Mouse (Mus musculus): ENCODE results near the gene Pik3ap1. TPM values are rescaled to one million over a fixed set of nuclear protein-coding genes. Genes with fewer than 3 reads are reported as not detected.

Pik3ap1 gene
- polyA plus RNA-seq, 1 experiment from 2014 or later = 1.6 TPM

DNA sequence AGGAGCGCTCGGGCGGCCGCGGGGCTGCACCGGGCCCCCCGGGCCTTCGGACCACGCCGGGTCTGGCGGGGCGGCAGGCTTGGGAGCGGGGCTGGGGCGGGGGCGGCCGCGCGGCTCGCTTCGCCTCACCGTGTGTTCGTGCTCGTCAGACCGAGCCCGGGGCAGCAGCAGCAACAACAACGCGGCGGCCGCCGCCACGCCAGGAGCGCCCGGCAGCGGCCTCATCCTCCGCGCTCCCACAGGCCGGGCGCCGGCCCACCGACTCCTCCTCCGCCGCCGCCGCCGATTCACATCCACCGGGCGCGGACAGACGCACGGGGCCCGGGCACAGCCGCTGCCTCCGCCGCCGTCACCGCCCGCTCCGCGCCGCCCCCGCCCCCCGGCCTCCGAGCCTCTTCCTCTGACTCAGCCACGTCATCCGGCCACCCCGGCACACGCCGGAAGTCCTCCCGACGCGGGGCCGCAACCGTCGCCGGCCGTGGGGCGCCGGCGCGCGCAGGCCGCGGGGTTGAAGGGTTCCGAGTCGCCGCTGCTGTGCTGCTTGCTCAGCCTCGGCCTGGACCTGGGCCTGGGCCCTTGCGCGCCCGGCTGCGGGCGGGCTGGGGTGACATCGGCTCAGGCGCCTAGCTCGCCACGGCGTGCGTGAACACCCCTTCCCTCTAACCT, 121.1 kb downstream of the Pik3ap1 start, which contains the start of gene Tm9sf3:
Gene Tm9sf3 (minus strand): TSS at position 368 of the 666 bp plus-strand sequence.
- peak within 1 kb of the TSS; percentile 98 for H3K9ac ChIP-seq (ENCODE audit: low read depth, low read length)
- no peaks in the 10 kb centered on the region for H3K9me3 ChIP-seq (ENCODE audit: control insufficient read depth, low read length)
- H3K27me3 ChIP-seq (ENCODE audit: control insufficient read depth, insufficient read depth, low read length) = no peaks in the 10 kb centered on the region
- peak within 1 kb of the TSS; percentile 98 for H3K27ac ChIP-seq (ENCODE audit: low read depth, low read length)
- peak within 1 kb of the TSS; percentile 95 for H3K4me3 ChIP-seq (ENCODE audit: low read length)
- no peaks in the 10 kb centered on the region for H3K36me3 ChIP-seq (ENCODE audit: control insufficient read depth, insufficient read depth, low read length)
- peaks cover 10% of the 10 kb centered on the region; the same call in 1 of the 2 replicates for H3K4me1 ChIP-seq (ENCODE audit: control insufficient read depth, insufficient read depth, low read length)
- WGBS = under 1% methylated on average over 66 of the region's 98 CpGs
- ATAC-seq (ENCODE audit: low FRiP score, low TSS enrichment) = peak; percentile 91
- peak within 1 kb of the TSS; percentile 45 for H3K4me2 ChIP-seq (replicated peaks; ENCODE audit: low read depth, low read length)

DNA sequence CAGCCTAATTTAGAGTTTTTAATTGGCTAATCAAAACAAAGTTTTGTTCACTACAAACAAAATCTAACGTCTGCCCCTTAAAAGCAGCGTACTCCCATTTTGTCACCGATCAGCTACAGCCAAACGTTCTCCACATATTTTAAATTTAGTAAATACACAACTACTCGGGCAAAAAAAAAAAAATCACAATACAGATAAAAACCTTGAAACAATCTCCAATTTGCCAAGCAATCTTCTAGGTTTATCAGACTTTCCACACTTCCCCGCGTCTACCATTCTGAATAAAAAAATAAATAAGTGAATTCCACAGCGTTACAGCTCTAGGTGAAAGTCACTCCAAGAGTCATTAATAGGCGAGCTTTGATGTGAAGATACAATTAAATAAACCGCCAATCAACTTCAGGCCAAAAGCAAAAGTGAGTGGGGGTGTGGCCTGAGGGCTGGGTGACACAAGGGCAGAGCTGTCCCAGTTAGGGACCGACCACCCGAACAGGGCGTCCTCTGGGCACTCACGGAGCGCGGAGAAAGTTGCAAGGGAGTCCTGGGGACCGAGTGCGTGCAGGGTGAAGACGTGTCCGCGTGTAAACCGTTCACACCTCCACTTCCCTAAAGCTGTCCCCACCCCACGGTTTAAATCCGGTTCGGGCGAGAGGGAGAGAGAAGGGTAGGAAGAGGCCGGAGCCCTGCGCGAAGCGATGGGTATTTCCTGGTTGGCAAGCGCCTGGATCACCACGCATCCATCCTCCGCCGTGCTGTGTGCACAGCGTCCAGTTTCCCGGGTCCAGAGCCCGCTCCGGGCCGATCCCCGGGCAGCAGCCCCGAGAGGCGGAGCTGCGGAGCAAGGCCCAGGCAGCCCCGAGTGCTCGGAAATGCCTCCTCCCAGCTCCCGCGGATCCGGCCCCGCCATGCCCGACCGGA, 121.9 kb downstream of the Pik3ap1 start:
- peak; percentile 89 for ATAC-seq (ENCODE audit: low FRiP score, low TSS enrichment)

GRCm38 (mm10) chr19:41260736-41261135, 124.2 kb downstream of the Pik3ap1 start:
- Histone ChIP-seq H3K27ac (ENCODE audit: low read depth, low read length) (no peak overlapping the region), H3K4me3 (ENCODE audit: low read length) (no peak overlapping the region), H3K36me3 (ENCODE audit: control insufficient read depth, insufficient read depth, low read length) (0 out of 2 replicates have a peak, but pooled peaks cover 2% of the 10 kb centered on the region), H3K4me2 (replicated peaks; ENCODE audit: low read depth, low read length) (no peak overlapping the region), H3K9me3 (ENCODE audit: control insufficient read depth, low read length) (no peaks in the 10 kb centered on the region), H3K27me3 (ENCODE audit: control insufficient read depth, insufficient read depth, low read length) (no peaks in the 10 kb centered on the region), H3K4me1 (ENCODE audit: control insufficient read depth, insufficient read depth, low read length) (peaks cover 10% of the 10 kb centered on the region; the same call in 1 of the 2 replicates), H3K9ac (ENCODE audit: low read depth, low read length) (no peak overlapping the region)
- WGBS = 84% methylated on average over 3 of the region's 3 CpGs
- ATAC-seq (ENCODE audit: low FRiP score, low TSS enrichment) = no peak

More for the DNA sequence above, 121.9 kb downstream of the Pik3ap1 start:
- Histone ChIP-seq H3K9ac (ENCODE audit: low read depth, low read length) (peak overlapping the region; percentile 98), H3K36me3 (ENCODE audit: control insufficient read depth, insufficient read depth, low read length) (no peaks in the 10 kb centered on the region), H3K27ac (ENCODE audit: low read depth, low read length) (peak overlapping the region; percentile 98), H3K9me3 (ENCODE audit: control insufficient read depth, low read length) (no peaks in the 10 kb centered on the region), H3K27me3 (ENCODE audit: control insufficient read depth, insufficient read depth, low read length) (no peaks in the 10 kb centered on the region), H3K4me1 (ENCODE audit: control insufficient read depth, insufficient read depth, low read length) (peaks cover 10% of the 10 kb centered on the region; the same call in 1 of the 2 replicates), H3K4me2 (replicated peaks; ENCODE audit: low read depth, low read length) (peak overlapping the region; percentile 45), H3K4me3 (ENCODE audit: low read length) (peak overlapping the region; percentile 95)
- WGBS = 5% methylated on average over 47 of the region's 51 CpGs

GRCm38 (mm10) chr19:41259256-41259655, 125.6 kb downstream of the Pik3ap1 start:
- no peak for ATAC-seq (ENCODE audit: low FRiP score, low TSS enrichment)
- H3K9ac ChIP-seq (ENCODE audit: low read depth, low read length) = no peak overlapping the region
- peaks cover 8% of the 10 kb centered on the region; the same call in 1 of the 2 replicates for H3K36me3 ChIP-seq (ENCODE audit: control insufficient read depth, insufficient read depth, low read length)
- no peaks in the 10 kb centered on the region for H3K9me3 ChIP-seq (ENCODE audit: control insufficient read depth, low read length)
- H3K27me3 ChIP-seq (ENCODE audit: control insufficient read depth, insufficient read depth, low read length) = no peaks in the 10 kb centered on the region
- H3K4me1 ChIP-seq (ENCODE audit: control insufficient read depth, insufficient read depth, low read length) = peaks cover 10% of the 10 kb centered on the region; the same call in 1 of the 2 replicates
- H3K4me2 ChIP-seq (replicated peaks; ENCODE audit: low read depth, low read length) = no peak overlapping the region
- 68% methylated on average over 6 of the region's 6 CpGs for WGBS
- H3K4me3 ChIP-seq (ENCODE audit: low read length) = no peak overlapping the region
- H3K27ac ChIP-seq (ENCODE audit: low read depth, low read length) = no peak overlapping the region

DNA sequence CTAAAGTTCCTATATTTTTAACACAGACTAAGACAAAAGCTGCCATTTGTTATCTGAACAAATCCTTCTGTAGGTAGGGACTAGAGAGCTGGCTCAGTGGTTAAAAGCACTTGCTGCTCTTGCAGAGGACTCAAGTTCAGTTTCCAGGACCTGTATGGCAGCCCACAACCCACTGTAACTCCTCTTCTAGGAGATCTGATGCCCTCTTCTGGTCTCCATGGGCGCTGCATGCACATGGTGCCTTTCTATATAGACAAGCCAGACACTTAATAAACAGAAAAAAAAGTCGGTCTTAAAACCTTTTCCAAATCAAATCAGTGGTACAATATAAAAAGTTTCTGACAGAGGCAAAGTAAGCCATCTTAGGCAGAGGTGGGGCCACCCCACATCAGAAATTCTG, 126.2 kb downstream of the Pik3ap1 start:
- H3K27ac ChIP-seq (ENCODE audit: low read depth, low read length) = no peak overlapping the region
- ATAC-seq (ENCODE audit: low FRiP score, low TSS enrichment) = no peak

GRCm38 (mm10) chr19:41254584-41254983, 130.3 kb downstream of the Pik3ap1 start:
- H3K4me3 ChIP-seq (ENCODE audit: low read length) = no peak overlapping the region
- H3K9me3 ChIP-seq (ENCODE audit: control insufficient read depth, low read length) = no peaks in the 10 kb centered on the region
- no peak overlapping the region for H3K9ac ChIP-seq (ENCODE audit: low read depth, low read length)
- WGBS = 83% methylated on average over 5 of the region's 5 CpGs
- H3K27ac ChIP-seq (ENCODE audit: low read depth, low read length) = no peak overlapping the region
- no peak overlapping the region for H3K4me2 ChIP-seq (replicated peaks; ENCODE audit: low read depth, low read length)
- no peaks in the 10 kb centered on the region for H3K27me3 ChIP-seq (ENCODE audit: control insufficient read depth, insufficient read depth, low read length)
- no peak for ATAC-seq (ENCODE audit: low FRiP score, low TSS enrichment)
- H3K36me3 ChIP-seq (ENCODE audit: control insufficient read depth, insufficient read depth, low read length) = peaks cover 10% of the 10 kb centered on the region; the same call in 1 of the 2 replicates
- no peaks in the 10 kb centered on the region for H3K4me1 ChIP-seq (ENCODE audit: control insufficient read depth, insufficient read depth, low read length)

More for the DNA sequence above, 126.2 kb downstream of the Pik3ap1 start:
- Histone ChIP-seq H3K4me3 (ENCODE audit: low read length) (no peak overlapping the region), H3K4me2 (replicated peaks; ENCODE audit: low read depth, low read length) (no peak overlapping the region), H3K9ac (ENCODE audit: low read depth, low read length) (no peak overlapping the region), H3K9me3 (ENCODE audit: control insufficient read depth, low read length) (no peaks in the 10 kb centered on the region), H3K36me3 (ENCODE audit: control insufficient read depth, insufficient read depth, low read length) (peaks cover 10% of the 10 kb centered on the region; the same call in 1 of the 2 replicates), H3K27me3 (ENCODE audit: control insufficient read depth, insufficient read depth, low read length) (no peaks in the 10 kb centered on the region), H3K4me1 (ENCODE audit: control insufficient read depth, insufficient read depth, low read length) (peaks cover 10% of the 10 kb centered on the region; the same call in 1 of the 2 replicates)
- 52% methylated on average over 2 of the region's 2 CpGs for WGBS

DNA sequence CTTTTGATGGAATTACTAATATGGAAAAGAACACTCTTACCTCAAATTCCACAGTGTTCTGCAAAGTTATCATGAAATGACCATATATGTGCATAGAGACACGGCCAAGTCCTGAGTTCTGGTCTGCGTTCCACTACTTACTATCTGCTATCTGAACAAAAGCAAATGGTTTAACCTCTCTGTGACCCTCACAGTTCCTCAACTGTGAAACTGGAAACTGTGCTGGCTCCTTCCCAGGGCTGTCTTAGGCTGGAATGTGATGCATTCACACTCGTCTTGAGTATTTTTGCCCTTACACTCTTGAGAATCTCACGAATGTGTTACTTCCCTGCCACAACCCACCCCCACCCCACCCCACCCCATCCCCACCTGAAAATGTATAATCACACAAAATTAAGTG, 135.9 kb downstream of the Pik3ap1 start:
- ATAC-seq (ENCODE audit: low FRiP score, low TSS enrichment) = no peak
- Histone ChIP-seq H3K9me3 (ENCODE audit: control insufficient read depth, low read length) (no peaks in the 10 kb centered on the region), H3K4me3 (ENCODE audit: low read length) (no peak overlapping the region), H3K4me2 (replicated peaks; ENCODE audit: low read depth, low read length) (no peak overlapping the region), H3K27ac (ENCODE audit: low read depth, low read length) (no peak overlapping the region), H3K36me3 (ENCODE audit: control insufficient read depth, insufficient read depth, low read length) (peaks cover 24% of the 10 kb centered on the region), H3K27me3 (ENCODE audit: control insufficient read depth, insufficient read depth, low read length) (no peaks in the 10 kb centered on the region), H3K4me1 (ENCODE audit: control insufficient read depth, insufficient read depth, low read length) (no peaks in the 10 kb centered on the region), H3K9ac (ENCODE audit: low read depth, low read length) (no peak overlapping the region)
- 56% methylated on average over 4 of the region's 4 CpGs for WGBS

- Histone ChIP-seq H3K9ac (ENCODE audit: low read depth, low read length) (no peak overlapping the region), H3K4me1 (ENCODE audit: control insufficient read depth, insufficient read depth, low read length) (no peaks in the 10 kb centered on the region), H3K9me3 (ENCODE audit: control insufficient read depth, low read length) (no peaks in the 10 kb centered on the region), H3K27ac (ENCODE audit: low read depth, low read length) (no peak overlapping the region), H3K27me3 (ENCODE audit: control insufficient read depth, insufficient read depth, low read length) (no peaks in the 10 kb centered on the region), H3K4me2 (replicated peaks; ENCODE audit: low read depth, low read length) (no peak overlapping the region), H3K4me3 (ENCODE audit: low read length) (no peak overlapping the region), H3K36me3 (ENCODE audit: control insufficient read depth, insufficient read depth, low read length) (peaks cover 28% of the 10 kb centered on the region)
- ATAC-seq (ENCODE audit: low FRiP score, low TSS enrichment) = no peak
- 87% methylated on average over 3 of the region's 3 CpGs for WGBS
These were observed 136.6 kb downstream of the Pik3ap1 start for GRCm38 (mm10) chr19:41248271-41248670.

Data from kidney, embryonic 14.5 days (tissue).